Mouse (Mus musculus): ENCODE measurements around the gene Trank1. TPM values are rescaled to one million over a fixed set of nuclear protein-coding genes. Genes with fewer than 3 reads are reported as not detected.

Trank1 gene
- polyA plus RNA-seq (2015; fragmentation: Nextera tagmentation; extraction: Ambion mirVana), result 0.07 and 0.26 TPM in 2 replicates

- H3K9me3 ChIP-seq, result no peaks in the 10 kb centered on the region
- peaks cover 18% of the 10 kb centered on the region for H3K4me1 ChIP-seq
- H3K27ac ChIP-seq, result no peak within 1 kb of the TSS
- peak; percentile 64; the same call in 1 of the 2 replicates for ATAC-seq (ENCODE audit: borderline replicate concordance, extremely low read depth, low FRiP score, low TSS enrichment)
- H3K9ac ChIP-seq, result peak within 1 kb of the TSS; percentile 10; the same call in 1 of the 2 replicates
- H3K27me3 ChIP-seq, result peaks cover 64% of the 10 kb centered on the region
- H3K36me3 ChIP-seq, result no peaks in the 10 kb centered on the region
- peak within 1 kb of the TSS; percentile 46 for H3K4me3 ChIP-seq
- peak within 1 kb of the TSS; percentile 86 for H3K4me2 ChIP-seq
- 8% methylated on average over 72 of the region's 72 CpGs for WGBS
Observed at GRCm38 (mm10) chr9:111311031-111311842, at the start of gene Trank1. Gene Trank1, plus strand, starts transcription at chr9:111311739.

GRCm38 (mm10) chr9:111267998-111268397 is 43.5 kb upstream of the Trank1 start:
- Histone ChIP-seq H3K4me1 (peaks cover 8% of the 10 kb centered on the region), H3K36me3 (peaks cover 35% of the 10 kb centered on the region), H3K4me3 (no peak overlapping the region), H3K4me2 (no peak overlapping the region), H3K9ac (no peak overlapping the region), H3K27ac (no peak overlapping the region), H3K27me3 (no peaks in the 10 kb centered on the region), H3K9me3 (no peaks in the 10 kb centered on the region)
- 98% methylated on average over 2 of the region's 2 CpGs for WGBS
- ATAC-seq (ENCODE audit: borderline replicate concordance, extremely low read depth, low FRiP score, low TSS enrichment), result no peak

- 4% methylated on average over 5 of the region's 5 CpGs for WGBS
- ATAC-seq (ENCODE audit: borderline replicate concordance, extremely low read depth, low FRiP score, low TSS enrichment), result no peak
Observed at GRCm38 (mm10) chr9:111270606-111271005, 40.9 kb upstream of the Trank1 start.

GRCm38 (mm10) chr9:111271056-111271433 is 40.5 kb upstream of the Trank1 start:
- Histone ChIP-seq H3K4me1 (peaks cover 36% of the 10 kb centered on the region), H3K4me2 (peak overlapping the region; percentile 64), H3K27me3 (no peaks in the 10 kb centered on the region), H3K36me3 (peaks cover 21% of the 10 kb centered on the region), H3K9me3 (no peaks in the 10 kb centered on the region), H3K9ac (peak overlapping the region; percentile 81), H3K27ac (peak overlapping the region; percentile 95), H3K4me3 (peak overlapping the region; percentile 79)
- under 1% methylated on average over 32 of the region's 32 CpGs for WGBS
- peak; percentile 46 for ATAC-seq (ENCODE audit: borderline replicate concordance, extremely low read depth, low FRiP score, low TSS enrichment)

More at GRCm38 (mm10) chr9:111270606-111271005, 40.9 kb upstream of the Trank1 start:
- peak overlapping the region; percentile 64 for H3K4me2 ChIP-seq
- peaks cover 18% of the 10 kb centered on the region for H3K36me3 ChIP-seq
- no peaks in the 10 kb centered on the region for H3K27me3 ChIP-seq
- H3K9ac ChIP-seq, result peak overlapping the region; percentile 81
- H3K4me1 ChIP-seq, result peaks cover 31% of the 10 kb centered on the region
- peak overlapping the region; percentile 95 for H3K27ac ChIP-seq
- H3K4me3 ChIP-seq, result peak overlapping the region; percentile 79
- H3K9me3 ChIP-seq, result no peaks in the 10 kb centered on the region

GRCm38 (mm10) chr9:111271434-111272160 is 39.9 kb upstream of the Trank1 start, which contains the start of the genes Mlh1 and Epm2aip1:
Gene Mlh1, minus strand, starts transcription at chr9:111271791.
Gene Epm2aip1, plus strand, starts transcription at chr9:111271929.
- Histone ChIP-seq H3K4me1 (peaks cover 40% of the 10 kb centered on the region), H3K36me3 (peaks cover 18% of the 10 kb centered on the region), H3K9me3 (no peaks in the 10 kb centered on the region), H3K4me3 (peak within 1 kb of the TSS; percentile 79), H3K4me2 (peak within 1 kb of the TSS; percentile 65), H3K27ac (peak within 1 kb of the TSS; percentile 95), H3K27me3 (no peaks in the 10 kb centered on the region), H3K9ac (peak within 1 kb of the TSS; percentile 86)
- WGBS, result under 1% methylated on average over 64 of the region's 64 CpGs
- ATAC-seq (ENCODE audit: borderline replicate concordance, extremely low read depth, low FRiP score, low TSS enrichment), result peak; percentile 99

- Histone ChIP-seq H3K9me3 (no peaks in the 10 kb centered on the region), H3K9ac (peak overlapping the region; percentile 86), H3K4me2 (peak overlapping the region; percentile 65), H3K4me1 (peaks cover 42% of the 10 kb centered on the region), H3K4me3 (peak overlapping the region; percentile 79), H3K27me3 (no peaks in the 10 kb centered on the region), H3K36me3 (peaks cover 17% of the 10 kb centered on the region), H3K27ac (peak overlapping the region; percentile 95)
- 2% methylated on average over 19 of the region's 19 CpGs for WGBS
- no peak for ATAC-seq (ENCODE audit: borderline replicate concordance, extremely low read depth, low FRiP score, low TSS enrichment)
Observed at GRCm38 (mm10) chr9:111272356-111272755, 39.2 kb upstream of the Trank1 start.

- ATAC-seq (ENCODE audit: borderline replicate concordance, extremely low read depth, low FRiP score, low TSS enrichment), result no peak
- Histone ChIP-seq H3K4me1 (peaks cover 42% of the 10 kb centered on the region), H3K36me3 (peaks cover 16% of the 10 kb centered on the region), H3K27me3 (no peaks in the 10 kb centered on the region), H3K4me3 (peak overlapping the region; percentile 79), H3K9ac (peak overlapping the region; percentile 86; the same call in 1 of the 2 replicates), H3K9me3 (no peaks in the 10 kb centered on the region), H3K4me2 (peak overlapping the region; percentile 65), H3K27ac (no peak overlapping the region)
- WGBS, result 53% methylated on average over 15 of the region's 15 CpGs
Observed at GRCm38 (mm10) chr9:111272996-111273785, 38.3 kb upstream of the Trank1 start.

- peaks cover 42% of the 10 kb centered on the region for H3K4me1 ChIP-seq
- H3K27me3 ChIP-seq, result no peaks in the 10 kb centered on the region
- no peaks in the 10 kb centered on the region for H3K9me3 ChIP-seq
- H3K9ac ChIP-seq, result no peak overlapping the region; the same call in 1 of the 2 replicates
- peak overlapping the region; percentile 65 for H3K4me2 ChIP-seq
- peaks cover 23% of the 10 kb centered on the region for H3K36me3 ChIP-seq
- peak overlapping the region; percentile 79 for H3K4me3 ChIP-seq
- H3K27ac ChIP-seq, result no peak overlapping the region
- ATAC-seq (ENCODE audit: borderline replicate concordance, extremely low read depth, low FRiP score, low TSS enrichment), result no peak
- 57% methylated on average over 1 of the region's 1 CpGs for WGBS
Observed at GRCm38 (mm10) chr9:111273958-111274357, 37.6 kb upstream of the Trank1 start.

- no peaks in the 10 kb centered on the region for H3K9me3 ChIP-seq
- H3K4me1 ChIP-seq, result peaks cover 40% of the 10 kb centered on the region
- H3K4me3 ChIP-seq, result peak overlapping the region; percentile 79
- WGBS, result 19% methylated on average over 1 of the region's 1 CpGs
- no peak overlapping the region for H3K9ac ChIP-seq
- no peaks in the 10 kb centered on the region for H3K27me3 ChIP-seq
- peaks cover 30% of the 10 kb centered on the region for H3K36me3 ChIP-seq
- no peak overlapping the region for H3K27ac ChIP-seq
- peak overlapping the region; percentile 65 for H3K4me2 ChIP-seq
- no peak for ATAC-seq (ENCODE audit: borderline replicate concordance, extremely low read depth, low FRiP score, low TSS enrichment)
Observed at GRCm38 (mm10) chr9:111275156-111275555, 36.4 kb upstream of the Trank1 start.

- no peak overlapping the region for H3K27ac ChIP-seq
- no peaks in the 10 kb centered on the region for H3K36me3 ChIP-seq
- H3K9ac ChIP-seq, result no peak overlapping the region
- no peak overlapping the region for H3K4me3 ChIP-seq
- no peak overlapping the region for H3K4me2 ChIP-seq
- H3K4me1 ChIP-seq, result peaks cover 7% of the 10 kb centered on the region; the same call in 1 of the 2 replicates
- no peak for ATAC-seq (ENCODE audit: borderline replicate concordance, extremely low read depth, low FRiP score, low TSS enrichment)
- WGBS, result 50% methylated on average over 3 of the region's 3 CpGs
- no peaks in the 10 kb centered on the region for H3K9me3 ChIP-seq
- no peaks in the 10 kb centered on the region for H3K27me3 ChIP-seq
Observed at GRCm38 (mm10) chr9:111285061-111285460, 26.5 kb upstream of the Trank1 start.

GRCm38 (mm10) chr9:111285676-111286075 is 25.9 kb upstream of the Trank1 start:
- no peak for ATAC-seq (ENCODE audit: borderline replicate concordance, extremely low read depth, low FRiP score, low TSS enrichment)
- Histone ChIP-seq H3K27me3 (no peaks in the 10 kb centered on the region), H3K9me3 (no peaks in the 10 kb centered on the region), H3K36me3 (no peaks in the 10 kb centered on the region), H3K27ac (no peak overlapping the region), H3K4me2 (no peak overlapping the region), H3K4me1 (peaks cover 7% of the 10 kb centered on the region; the same call in 1 of the 2 replicates), H3K4me3 (no peak overlapping the region), H3K9ac (no peak overlapping the region)
- WGBS, result 9% methylated on average over 5 of the region's 5 CpGs
